ENCODE assay signal across 26 mouse cellular contexts in genomic region chr11:100377989-100378388, GRCm38 (mm10). TPM values are rescaled to one million over a fixed set of nuclear protein-coding genes. Genes with fewer than 3 reads are reported as not detected.
A peak's percentile ranks its signal among the peaks of the same experiment; 100 is the strongest.
DNase-seq lines count a peak whose midpoint lies in the region; ATAC-seq and TF ChIP-seq lines count a peak whose summit lies in the region.
"Had no signal": no experiment of that assay in that cellular context is flagged by ENCODE, and none has a peak within 500 bp of the region (broad histone marks: within the 10 kb centered on the region; RNA-seq: fewer than 3 reads in every experiment).

No protein-coding gene starts in this region.

- H3K27ac ChIP-seq in ES-Bruce4 (ENCODE audit: insufficient read depth, low read length): peak overlapping the region; percentile 97; the same call in 1 of the 2 replicates
- H3K27ac ChIP-seq in forebrain, embryonic 11.5 days (ENCODE audit: low read depth, low read length): no peak overlapping the region
- H3K27ac ChIP-seq: embryonic facial prominence, embryonic 13.5 days; embryonic facial prominence, embryonic 15.5 days; forebrain, embryonic 10.5 days; forebrain, embryonic 13.5 days; forebrain, embryonic 15.5 days had no signal

- no peak for TF ChIP-seq POLR2A in ES-Bruce4 (IDR thresholded peaks at IDR 0.05; ENCODE audit: insufficient read depth, low read length)

- H3K36me3 ChIP-seq in ES-Bruce4 (ENCODE audit: control insufficient read depth, insufficient read depth, low read length, poor library complexity, severe bottlenecking): peaks cover 8% of the 10 kb centered on the region
- no peaks in the 10 kb centered on the region for H3K36me3 ChIP-seq in forebrain, embryonic 11.5 days (ENCODE audit: control insufficient read depth, insufficient read depth, low read length)

- no peak overlapping the region for H3K4me2 ChIP-seq in forebrain, embryonic 11.5 days (ENCODE audit: low read depth, low read length, severe bottlenecking)
- H3K4me2 ChIP-seq: embryonic facial prominence, embryonic 13.5 days; embryonic facial prominence, embryonic 15.5 days; forebrain, embryonic 13.5 days; forebrain, embryonic 15.5 days had no signal

- 96% methylated on average over 14 of the region's 14 CpGs for WGBS in forebrain, embryonic 11.5 days

- TF ChIP-seq CTCF in ES-Bruce4 (IDR thresholded peaks at IDR 0.05; ENCODE audit: low read depth, low read length): no peak

- no peak overlapping the region for H3K9ac ChIP-seq in ES-Bruce4 (ENCODE audit: low read depth, poor library complexity, severe bottlenecking)
- no peak overlapping the region for H3K9ac ChIP-seq in forebrain, embryonic 11.5 days (ENCODE audit: low read length)
- H3K9ac ChIP-seq: embryonic facial prominence, embryonic 13.5 days; embryonic facial prominence, embryonic 15.5 days; forebrain, embryonic 13.5 days; forebrain, embryonic 15.5 days; forebrain, postnatal 0 days had no signal

- TF ChIP-seq EP300 in ES-Bruce4 (IDR thresholded peaks at IDR 0.05; ENCODE audit: insufficient read depth, low read depth, low read length): no peak

- no peaks in the 10 kb centered on the region for H3K9me3 ChIP-seq in ES-Bruce4 (replicated peaks; ENCODE audit: control insufficient read depth, insufficient read depth, low read length, poor library complexity, severe bottlenecking)
- H3K9me3 ChIP-seq in forebrain, embryonic 11.5 days (ENCODE audit: control insufficient read depth, low read length): no peaks in the 10 kb centered on the region
- H3K9me3 ChIP-seq: embryonic facial prominence, embryonic 13.5 days; embryonic facial prominence, embryonic 15.5 days; forebrain, embryonic 10.5 days; forebrain, embryonic 13.5 days; forebrain, embryonic 15.5 days had no signal

- ATAC-seq in forebrain, embryonic 11.5 days (replicated peaks; ENCODE audit: low FRiP score): no peak
- ATAC-seq: forebrain, embryonic 13.5 days; forebrain, embryonic 15.5 days; forebrain, postnatal 0 days had no signal

- H3K4me3 ChIP-seq in ES-Bruce4 (ENCODE audit: low read depth, low read length): no peak overlapping the region
- no peak overlapping the region for H3K4me3 ChIP-seq in forebrain, embryonic 11.5 days (ENCODE audit: low read depth, low read length)
- H3K4me3 ChIP-seq: embryonic facial prominence, embryonic 13.5 days; embryonic facial prominence, embryonic 15.5 days; erythroblast, embryonic 14.5 days; forebrain, embryonic 10.5 days; forebrain, embryonic 13.5 days; forebrain, embryonic 15.5 days had no signal

- no peaks in the 10 kb centered on the region for H3K4me1 ChIP-seq in ES-Bruce4 (ENCODE audit: control insufficient read depth, insufficient read depth, low read length)
- H3K4me1 ChIP-seq in forebrain, embryonic 11.5 days (replicated peaks; ENCODE audit: control insufficient read depth, insufficient read depth, low read length): no peaks in the 10 kb centered on the region
- H3K4me1 ChIP-seq: embryonic facial prominence, embryonic 13.5 days; embryonic facial prominence, embryonic 15.5 days; forebrain, embryonic 10.5 days; forebrain, embryonic 13.5 days; forebrain, embryonic 15.5 days had no signal

- no peaks in the 10 kb centered on the region for H3K27me3 ChIP-seq in ES-Bruce4 (ENCODE audit: control insufficient read depth, insufficient read depth, low read length, poor library complexity, severe bottlenecking)
- H3K27me3 ChIP-seq in forebrain, embryonic 11.5 days (ENCODE audit: control insufficient read depth, insufficient read depth, low read length): no peaks in the 10 kb centered on the region
- H3K27me3 ChIP-seq: embryonic facial prominence, embryonic 13.5 days; embryonic facial prominence, embryonic 15.5 days; forebrain, embryonic 13.5 days; forebrain, embryonic 15.5 days had no signal

- peak; percentile 93 for DNase-seq in heart, adult 11 months
- no peak for DNase-seq in heart, adult 8-10 months (ENCODE audit: low spot score)
- no peak for DNase-seq in adrenal gland, postnatal 36 days
- DNase-seq in forebrain, embryonic 11.5 days (ENCODE audit: low spot score): no peak
- DNase-seq: adrenal gland, adult 2 months; adrenal gland, postnatal 10 days; adrenal gland, postnatal 25 days; cerebellum, adult 11 months; cerebellum, adult 18-20 months; cerebellum, adult 8-10 months; cerebellum, adult 9-11 months; cerebellum, postnatal 14 days; cerebellum, postnatal 36 days; embryo, embryonic 11 days; forebrain, postnatal 0 days had no signal

RNA-seq across cellular contexts. Expression of gene Jup, which starts 19.6 kb away (rescaled TPM):
- 100 to 1,000 TPM; 224 to 279 (median 261) TPM for total RNA-seq in heart, adult 8-10 months (2022)
- 166 and 171 TPM in 2 replicates for polyA plus RNA-seq in ES-Bruce4 (2011; ENCODE audit: insufficient read depth, insufficient read length, low read depth, missing spikeins)
- 10 to 100 TPM; 73.9 to 87.1 TPM for total RNA-seq in adrenal gland, postnatal 36 days (2021)
- polyA plus RNA-seq in forebrain, embryonic 11.5 days (2014; fragmentation: Nextera tagmentation; extraction: Ambion mirVana): 33.3 and 35.5 TPM in 2 replicates

RNA-seq across cellular contexts. Expression of gene Hap1, which starts 22.1 kb away (rescaled TPM):
- total RNA-seq in heart, adult 8-10 months (2022): 1 to 10 TPM; 1.0 to 2.5 (median 2.0) TPM
- polyA plus RNA-seq in ES-Bruce4 (2011; ENCODE audit: insufficient read depth, insufficient read length, low read depth, missing spikeins): 12.7 and 13.6 TPM in 2 replicates
- total RNA-seq in adrenal gland, postnatal 36 days (2021): 10 to 100 TPM; 36.0 to 43.8 TPM
- 39.0 and 46.1 TPM in 2 replicates for polyA plus RNA-seq in forebrain, embryonic 11.5 days (2014; fragmentation: Nextera tagmentation; extraction: Ambion mirVana)
- total RNA-seq: common myeloid progenitor, adult 5-6 weeks had no signal

RNA-seq across cellular contexts. Expression of gene P3h4, which starts 36.6 kb away (rescaled TPM):
- total RNA-seq in heart, adult 8-10 months (2022): 10 to 100 TPM; 13.7 to 19.4 (median 16.4) TPM
- polyA plus RNA-seq in ES-Bruce4 (2011; ENCODE audit: insufficient read depth, insufficient read length, low read depth, missing spikeins): 13.3 and 16.8 TPM in 2 replicates
- total RNA-seq in adrenal gland, postnatal 36 days (2021): 10 to 100 TPM; 26.3 to 40.5 TPM
- polyA plus RNA-seq in forebrain, embryonic 11.5 days (2014; fragmentation: Nextera tagmentation; extraction: Ambion mirVana): 17.8 and 18.9 TPM in 2 replicates
- total RNA-seq: MEL had no signal
- polyA plus RNA-seq: erythroblast, embryonic 14.5 days had no signal

RNA-seq across cellular contexts. Expression of gene Fkbp10, which starts 37.5 kb away (rescaled TPM):
- total RNA-seq in heart, adult 8-10 months (2022): 10 to 100 TPM in 1 of 4 experiments, 1 to 10 TPM in 3; 9.0 to 11.1 (median 9.0) TPM
- 22.5 and 24.3 TPM in 2 replicates for polyA plus RNA-seq in ES-Bruce4 (2011; ENCODE audit: insufficient read depth, insufficient read length, low read depth, missing spikeins)
- 10 to 100 TPM; 23.7 to 27.2 TPM for total RNA-seq in adrenal gland, postnatal 36 days (2021)
- 36.6 and 41.2 TPM in 2 replicates for polyA plus RNA-seq in forebrain, embryonic 11.5 days (2014; fragmentation: Nextera tagmentation; extraction: Ambion mirVana)
- total RNA-seq: common myeloid progenitor, adult 5-6 weeks had no signal

RNA-seq across cellular contexts. Expression of gene Gast, which starts 43.8 kb away (rescaled TPM):
- total RNA-seq in heart, adult 8-10 months (2022): not detected
- not detected in 2 replicates for polyA plus RNA-seq in ES-Bruce4 (2011; ENCODE audit: insufficient read depth, insufficient read length, low read depth, missing spikeins)
- total RNA-seq in adrenal gland, postnatal 36 days (2021): not detected
- polyA plus RNA-seq in forebrain, embryonic 11.5 days (2014; fragmentation: Nextera tagmentation; extraction: Ambion mirVana): 0.69 and 0.79 TPM in 2 replicates
- total RNA-seq: adrenal gland, adult 2 months; adrenal gland, postnatal 10 days; adrenal gland, postnatal 25 days; common myeloid progenitor, adult 5-6 weeks; forebrain, postnatal 0 days; MEL had no signal
- polyA plus RNA-seq: adrenal gland, adult 2 months; C2C12; embryonic facial prominence, embryonic 11.5 days; forebrain, embryonic 10.5 days had no signal

Comparison
In these comparisons a context has a peak if more than half of its experiments do, and no peak if none do; other contexts are left out.
1. RNA of gene Hap1, which starts 22.1 kb away (total RNA-seq): 36.0 to 43.8 TPM in adrenal gland, postnatal 36 days; 1.0 to 2.5 TPM in heart, adult 8-10 months; every median in the first group is over 10 times any median in the second.